Mouse (Mus musculus) midbrain, postnatal 0 days (tissue): ENCODE data around the gene Unc45a. TPM values are rescaled to one million over a fixed set of nuclear protein-coding genes. Genes with fewer than 3 reads are reported as not detected.

ENCODE experiments used
- ATAC-seq: fragments of 200-750 bp; cut with Nextera tagmentation; 2 replicates; pipeline ENCODE4 v1.8.0; 2017; ENCODE audit warnings: moderate number of reproducible peaks, mild to moderate bottlenecking, moderate TSS enrichment, moderate library complexity; ENCODE audit not compliant: low FRiP score
- DNase-seq: peaks from one replicate; pipeline ENCODE4 v3.0.0-alpha.2; 2015; ENCODE audit warnings: low spot score
- H3K27ac ChIP-seq: fragments of 300-500 bp; sonication (generic); 2 replicates; pipeline ENCODE4 v1.5.1; 2014; ENCODE audit warnings: low read depth, mild to moderate bottlenecking, low read length, mixed read lengths
- H3K27me3 ChIP-seq: fragments of 300-500 bp; sonication (generic); 2 replicates; pipeline ENCODE4 v1.6.1; 2014; ENCODE audit warnings: low read length, control low read depth, mixed read lengths; ENCODE audit not compliant: insufficient read depth
- H3K36me3 ChIP-seq: fragments of 300-500 bp; sonication (generic); 2 replicates; pipeline ENCODE4 v1.6.1; 2014; ENCODE audit warnings: low read length, control low read depth, mixed read lengths; ENCODE audit not compliant: insufficient read depth
- H3K4me1 ChIP-seq: fragments of 300-500 bp; sonication (generic); 2 replicates; pipeline ENCODE4 v1.6.1; 2014; ENCODE audit warnings: mild to moderate bottlenecking, control low read depth, antibody characterized with exemption, low read length, mixed read lengths; ENCODE audit not compliant: insufficient read depth
- H3K4me2 ChIP-seq: fragments of 300-500 bp; sonication (generic); 2 replicates; pipeline ENCODE4 v1.6.1; 2014; ENCODE audit warnings: low read depth, mild to moderate bottlenecking, low read length, mixed read lengths; ENCODE audit not compliant: poor library complexity, severe bottlenecking
- H3K4me3 ChIP-seq: fragments of 300-500 bp; sonication (generic); 2 replicates; pipeline ENCODE4 v1.5.1; 2014; ENCODE audit warnings: low read depth, mild to moderate bottlenecking, low read length, moderate library complexity
- H3K9ac ChIP-seq: fragments of 300-500 bp; sonication (generic); replicated peaks from 2 replicates; pipeline ENCODE4 v1.6.1; 2014; ENCODE audit warnings: mild to moderate bottlenecking, low read length, moderate library complexity, mixed read lengths; ENCODE audit not compliant: poor library complexity, severe bottlenecking
- H3K9me3 ChIP-seq: fragments of 300-500 bp; sonication (generic); 2 replicates; pipeline ENCODE4 v1.6.1; 2016; ENCODE audit warnings: low read length, control low read depth
- CTCF ChIP-seq: IDR thresholded peaks from 2 replicates; pipeline ENCODE4 v1.5.1; 2016; ENCODE audit warnings: antibody characterized with exemption, mild to moderate bottlenecking
- WGBS: fragments of 180-500 bp; shearing (Covaris S2); extraction: QIAGEN DNeasy Blood & Tissue Kit; methylation state at CpG from one replicate; pipeline ENCODE4 v1.1.7; 2014; 5-methylcytosine and 5-hydroxymethylcytosine counted together
- polyA plus RNA-seq: library from polyadenylated mRNA; unstranded; fragments of >200 nt; fragmentation: Nextera tagmentation; extraction: Ambion mirVana; gene quantifications from 2 replicates; pipeline ENCODE4 v1.2.1, GENCODE M21; 2015
- total RNA-seq: library from RNA; depleted of rRNA; stranded (reverse); fragments of >200 nt; gene quantifications from 2 replicates; pipeline ENCODE4 v1.2.3, GENCODE M21; 2014

The Unc45a gene
- total and polyA plus RNA-seq, 2 experiments from 2014 or later = 51.0 to 55.9 TPM

GRCm38 (mm10) chr7:80360435-80360834 is 19.6 kb upstream of the Unc45a start:
- H3K4me3 ChIP-seq = no peak overlapping the region
- H3K9ac ChIP-seq = no peak overlapping the region
- no peaks in the 10 kb centered on the region for H3K9me3 ChIP-seq
- no peak for TF ChIP-seq CTCF
- DNase-seq = no peak
- ATAC-seq = no peak
- H3K36me3 ChIP-seq = peaks cover 79% of the 10 kb centered on the region
- H3K27me3 ChIP-seq = no peaks in the 10 kb centered on the region
- H3K4me2 ChIP-seq = no peak overlapping the region
- no peaks in the 10 kb centered on the region for H3K4me1 ChIP-seq
- H3K27ac ChIP-seq = no peak overlapping the region
- WGBS = 74% methylated on average over 3 of the region's 3 CpGs

- Histone ChIP-seq H3K9ac (no peak overlapping the region), H3K4me2 (no peak overlapping the region), H3K36me3 (peaks cover 67% of the 10 kb centered on the region), H3K4me1 (no peaks in the 10 kb centered on the region), H3K27me3 (no peaks in the 10 kb centered on the region), H3K4me3 (no peak overlapping the region), H3K27ac (no peak overlapping the region), H3K9me3 (no peaks in the 10 kb centered on the region)
- WGBS = 61% methylated on average over 4 of the region's 4 CpGs
- no peak for ATAC-seq
- TF ChIP-seq CTCF = no peak
- DNase-seq = no peak
Measured at GRCm38 (mm10) chr7:80358039-80358438, 17.2 kb upstream of the Unc45a start.

GRCm38 (mm10) chr7:80357156-80357555 is 16.4 kb upstream of the Unc45a start:
- no peaks in the 10 kb centered on the region for H3K4me1 ChIP-seq
- WGBS = 20% methylated on average over 8 of the region's 8 CpGs
- no peak for TF ChIP-seq CTCF
- no peak overlapping the region for H3K4me2 ChIP-seq
- ATAC-seq (peak; percentile 47; the same call in 1 of the 2 replicates), DNase-seq (peak; percentile 76)
- H3K4me3 ChIP-seq = no peak overlapping the region
- no peak overlapping the region for H3K27ac ChIP-seq
- no peaks in the 10 kb centered on the region for H3K9me3 ChIP-seq
- no peaks in the 10 kb centered on the region for H3K27me3 ChIP-seq
- no peak overlapping the region for H3K9ac ChIP-seq
- H3K36me3 ChIP-seq = peaks cover 67% of the 10 kb centered on the region

GRCm38 (mm10) chr7:80356351-80356750 is 15.5 kb upstream of the Unc45a start:
- no peak overlapping the region for H3K4me3 ChIP-seq
- peaks cover 66% of the 10 kb centered on the region for H3K36me3 ChIP-seq
- H3K4me2 ChIP-seq = no peak overlapping the region
- DNase-seq (no peak), ATAC-seq (no peak)
- H3K27ac ChIP-seq = no peak overlapping the region
- TF ChIP-seq CTCF = no peak
- WGBS = 86% methylated on average over 13 of the region's 13 CpGs
- H3K27me3 ChIP-seq = no peaks in the 10 kb centered on the region
- no peaks in the 10 kb centered on the region for H3K4me1 ChIP-seq
- H3K9me3 ChIP-seq = no peaks in the 10 kb centered on the region
- no peak overlapping the region for H3K9ac ChIP-seq

- H3K9me3 ChIP-seq = no peaks in the 10 kb centered on the region
- no peak overlapping the region for H3K4me3 ChIP-seq
- no peak for DNase-seq
- no peak overlapping the region for H3K4me2 ChIP-seq
- no peak for TF ChIP-seq CTCF
- 91% methylated on average over 8 of the region's 8 CpGs for WGBS
- ATAC-seq = no peak
- no peak overlapping the region for H3K27ac ChIP-seq
- no peaks in the 10 kb centered on the region for H3K4me1 ChIP-seq
- no peaks in the 10 kb centered on the region for H3K27me3 ChIP-seq
- H3K36me3 ChIP-seq = peaks cover 44% of the 10 kb centered on the region
- no peak overlapping the region for H3K9ac ChIP-seq
Measured at GRCm38 (mm10) chr7:80352920-80353319, 12.1 kb upstream of the Unc45a start.

- H3K27me3 ChIP-seq = no peaks in the 10 kb centered on the region
- no peak overlapping the region for H3K27ac ChIP-seq
- H3K36me3 ChIP-seq = peaks cover 30% of the 10 kb centered on the region
- no peak overlapping the region for H3K9ac ChIP-seq
- 84% methylated on average over 2 of the region's 2 CpGs for WGBS
- ATAC-seq (no peak), DNase-seq (no peak)
- H3K9me3 ChIP-seq = no peaks in the 10 kb centered on the region
- TF ChIP-seq CTCF = no peak
- no peak overlapping the region for H3K4me2 ChIP-seq
- H3K4me1 ChIP-seq = no peaks in the 10 kb centered on the region
- H3K4me3 ChIP-seq = no peak overlapping the region
Measured at GRCm38 (mm10) chr7:80350808-80351207, 10.0 kb upstream of the Unc45a start.
